Mouse (Mus musculus): ENCODE measurements around the gene Armc8. TPM values are rescaled to one million over a fixed set of nuclear protein-coding genes. Genes with fewer than 3 reads are reported as not detected.

The Armc8 gene
- total and polyA plus RNA-seq, 2 experiments = 3.8 to 12.1 TPM

DNA sequence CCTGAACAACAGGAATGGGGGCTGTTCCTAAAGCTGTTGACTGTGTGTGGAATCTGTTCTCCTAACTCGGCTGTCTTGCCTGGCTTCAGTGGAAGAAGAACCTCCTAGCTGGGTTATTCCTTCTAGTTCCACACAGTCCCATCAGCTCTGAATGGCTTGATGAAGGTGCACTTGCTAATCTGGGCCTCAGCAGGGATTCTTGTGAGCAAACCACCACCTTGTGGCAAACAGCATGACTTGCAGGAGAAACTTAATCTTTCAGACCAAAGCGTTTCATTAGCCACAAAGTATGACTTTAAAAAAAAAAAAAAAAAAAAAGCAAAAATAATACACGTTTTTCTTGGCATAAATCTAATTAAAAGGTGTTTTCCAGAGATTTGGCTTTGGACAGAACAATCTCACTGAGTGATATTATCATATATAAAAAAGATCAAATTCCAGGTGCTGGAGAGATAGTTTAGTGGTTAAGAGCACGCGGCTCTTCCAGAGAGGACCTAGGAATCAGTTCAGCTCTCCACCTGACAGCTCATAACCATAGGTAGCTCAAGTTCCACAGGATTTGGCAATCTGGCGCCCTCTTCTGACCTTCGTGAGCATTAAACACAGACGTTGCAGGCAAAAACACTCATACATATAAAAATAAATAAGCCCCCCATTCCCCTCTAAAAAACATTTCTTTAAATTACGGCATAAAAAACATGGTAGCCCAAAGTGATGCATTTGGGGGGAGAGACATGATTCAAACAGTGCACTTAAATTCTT is 118.6 kb downstream of the Armc8 start:
- H3K4me3 ChIP-seq (ENCODE audit: insufficient read depth, low read depth, low read length) = no peak overlapping the region
- H3K79me2 ChIP-seq (ENCODE audit: control insufficient read depth, insufficient read depth, low read length) = no peaks in the 10 kb centered on the region
- H3K27me3 ChIP-seq (ENCODE audit: control insufficient read depth, insufficient read depth, low read length) = no peaks in the 10 kb centered on the region
- H3K4me1 ChIP-seq (ENCODE audit: control insufficient read depth, insufficient read depth, low read length) = no peaks in the 10 kb centered on the region
- H3K27ac ChIP-seq (replicated peaks; ENCODE audit: insufficient read depth, low read depth, low read length) = no peak overlapping the region
- no peak for TF ChIP-seq POLR2A (IDR thresholded peaks at IDR 0.05; ENCODE audit: extremely low read depth, insufficient read depth, low read length)
- peak; percentile 39; the same call in 1 of the 2 replicates for TF ChIP-seq CTCF (IDR thresholded peaks at IDR 0.05; ENCODE audit: low read depth, low read length)
- peak; percentile 44 for DNase-seq (ENCODE audit: extremely low read depth, low read depth, low spot score)
- no peak overlapping the region for H3K9ac ChIP-seq (ENCODE audit: low read depth, low read length)
- 42% methylated on average over 9 of the region's 9 CpGs for WGBS
- no peaks in the 10 kb centered on the region for H3K36me3 ChIP-seq (ENCODE audit: control insufficient read depth, insufficient read depth, low read length)

DNA sequence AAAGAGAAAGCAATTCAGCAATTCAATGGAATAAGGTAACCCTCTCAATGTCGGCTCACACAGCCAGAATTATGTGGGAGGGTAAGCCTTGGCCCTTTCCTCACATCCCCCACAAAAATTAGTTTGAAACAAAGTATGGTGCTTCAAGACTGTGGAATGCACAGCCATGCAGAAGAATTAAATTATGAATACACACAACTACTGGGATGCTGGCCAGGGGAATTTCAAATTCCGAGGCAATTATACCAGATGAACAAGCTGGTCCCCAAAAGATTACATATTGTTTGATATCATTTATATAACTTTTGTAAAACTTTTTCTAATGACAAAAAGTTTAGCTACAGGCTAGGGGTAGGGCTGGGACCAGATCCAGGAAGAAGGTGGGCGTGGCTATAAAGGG is 121.4 kb downstream of the Armc8 start:
- WGBS = 79% methylated on average over 3 of the region's 3 CpGs
- H3K27ac ChIP-seq (replicated peaks; ENCODE audit: insufficient read depth, low read depth, low read length) = no peak overlapping the region
- TF ChIP-seq CTCF (IDR thresholded peaks at IDR 0.05; ENCODE audit: low read depth, low read length) = no peak
- TF ChIP-seq POLR2A (IDR thresholded peaks at IDR 0.05; ENCODE audit: extremely low read depth, insufficient read depth, low read length) = no peak
- no peaks in the 10 kb centered on the region for H3K79me2 ChIP-seq (ENCODE audit: control insufficient read depth, insufficient read depth, low read length)
- no peaks in the 10 kb centered on the region for H3K4me1 ChIP-seq (ENCODE audit: control insufficient read depth, insufficient read depth, low read length)
- H3K4me3 ChIP-seq (ENCODE audit: insufficient read depth, low read depth, low read length) = no peak overlapping the region
- H3K36me3 ChIP-seq (ENCODE audit: control insufficient read depth, insufficient read depth, low read length) = no peaks in the 10 kb centered on the region
- DNase-seq (ENCODE audit: extremely low read depth, low read depth, low spot score) = no peak
- no peaks in the 10 kb centered on the region for H3K27me3 ChIP-seq (ENCODE audit: control insufficient read depth, insufficient read depth, low read length)
- H3K9ac ChIP-seq (ENCODE audit: low read depth, low read length) = no peak overlapping the region

DNA sequence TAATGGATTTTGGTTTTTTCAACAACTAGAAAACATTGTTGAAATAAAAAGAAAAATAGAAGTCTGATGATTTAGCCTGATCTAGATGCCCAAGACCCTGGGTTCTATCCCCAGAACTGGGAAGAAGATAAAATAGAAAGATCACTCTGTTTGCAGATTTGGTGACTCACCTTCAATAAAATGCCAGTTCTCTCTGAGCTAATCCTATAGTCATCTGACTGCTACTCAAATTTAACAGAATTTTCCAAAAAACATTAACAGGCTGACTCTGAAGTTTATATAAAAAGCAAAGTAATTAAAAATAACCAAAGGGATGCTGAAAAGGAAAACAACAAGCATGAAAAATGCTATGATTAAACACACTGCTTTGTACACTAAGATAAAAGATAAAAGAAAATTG is 122.4 kb downstream of the Armc8 start:
- no peak for TF ChIP-seq POLR2A (IDR thresholded peaks at IDR 0.05; ENCODE audit: extremely low read depth, insufficient read depth, low read length)
- TF ChIP-seq CTCF (IDR thresholded peaks at IDR 0.05; ENCODE audit: low read depth, low read length) = no peak
- H3K4me3 ChIP-seq (ENCODE audit: insufficient read depth, low read depth, low read length) = no peak overlapping the region
- no peak overlapping the region for H3K27ac ChIP-seq (replicated peaks; ENCODE audit: insufficient read depth, low read depth, low read length)
- no peaks in the 10 kb centered on the region for H3K36me3 ChIP-seq (ENCODE audit: control insufficient read depth, insufficient read depth, low read length)
- H3K9ac ChIP-seq (ENCODE audit: low read depth, low read length) = no peak overlapping the region
- H3K4me1 ChIP-seq (ENCODE audit: control insufficient read depth, insufficient read depth, low read length) = no peaks in the 10 kb centered on the region
- no peaks in the 10 kb centered on the region for H3K79me2 ChIP-seq (ENCODE audit: control insufficient read depth, insufficient read depth, low read length)
- H3K27me3 ChIP-seq (ENCODE audit: control insufficient read depth, insufficient read depth, low read length) = no peaks in the 10 kb centered on the region
- DNase-seq (ENCODE audit: extremely low read depth, low read depth, low spot score) = no peak

DNA sequence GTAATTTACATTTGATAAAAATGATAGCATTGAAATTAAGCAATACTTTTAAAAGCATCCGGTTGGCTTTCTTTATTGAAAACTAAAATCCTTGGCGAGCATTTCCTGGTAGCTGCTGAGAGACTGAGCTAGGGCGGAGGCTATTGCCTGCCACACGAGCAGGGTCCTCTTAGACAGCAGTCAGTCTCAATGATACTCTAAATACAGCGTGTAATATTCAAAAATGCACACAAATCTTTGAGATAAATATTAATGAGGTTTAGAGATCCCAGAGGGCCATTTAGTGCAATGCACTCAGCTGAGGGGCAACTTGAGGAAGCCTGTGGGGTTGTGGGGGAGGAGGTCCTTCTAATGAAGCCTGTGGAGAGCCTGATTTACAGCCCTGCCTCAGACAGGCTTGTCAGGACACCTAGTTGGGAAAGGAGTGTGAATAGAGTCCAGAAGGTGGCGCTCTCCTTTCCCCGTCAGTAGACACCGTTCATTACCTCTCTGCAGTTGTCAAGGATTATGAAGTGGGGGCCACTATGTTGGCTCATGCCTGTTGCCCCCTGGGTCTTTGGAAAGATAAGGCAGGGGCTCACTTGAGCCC is 124.0 kb downstream of the Armc8 start:
- H3K36me3 ChIP-seq (ENCODE audit: control insufficient read depth, insufficient read depth, low read length) = no peaks in the 10 kb centered on the region
- H3K4me3 ChIP-seq (ENCODE audit: insufficient read depth, low read depth, low read length) = no peak overlapping the region
- no peak overlapping the region for H3K27ac ChIP-seq (replicated peaks; ENCODE audit: insufficient read depth, low read depth, low read length)
- WGBS = 40% methylated on average over 8 of the region's 8 CpGs
- TF ChIP-seq POLR2A (IDR thresholded peaks at IDR 0.05; ENCODE audit: extremely low read depth, insufficient read depth, low read length) (no peak), CTCF (IDR thresholded peaks at IDR 0.05; ENCODE audit: low read depth, low read length) (peak; percentile 37; the same call in 1 of the 2 replicates)
- no peaks in the 10 kb centered on the region for H3K4me1 ChIP-seq (ENCODE audit: control insufficient read depth, insufficient read depth, low read length)
- H3K27me3 ChIP-seq (ENCODE audit: control insufficient read depth, insufficient read depth, low read length) = no peaks in the 10 kb centered on the region
- peak; percentile 25 for DNase-seq (ENCODE audit: extremely low read depth, low read depth, low spot score)
- H3K9ac ChIP-seq (ENCODE audit: low read depth, low read length) = no peak overlapping the region
- H3K79me2 ChIP-seq (ENCODE audit: control insufficient read depth, insufficient read depth, low read length) = no peaks in the 10 kb centered on the region

DNA sequence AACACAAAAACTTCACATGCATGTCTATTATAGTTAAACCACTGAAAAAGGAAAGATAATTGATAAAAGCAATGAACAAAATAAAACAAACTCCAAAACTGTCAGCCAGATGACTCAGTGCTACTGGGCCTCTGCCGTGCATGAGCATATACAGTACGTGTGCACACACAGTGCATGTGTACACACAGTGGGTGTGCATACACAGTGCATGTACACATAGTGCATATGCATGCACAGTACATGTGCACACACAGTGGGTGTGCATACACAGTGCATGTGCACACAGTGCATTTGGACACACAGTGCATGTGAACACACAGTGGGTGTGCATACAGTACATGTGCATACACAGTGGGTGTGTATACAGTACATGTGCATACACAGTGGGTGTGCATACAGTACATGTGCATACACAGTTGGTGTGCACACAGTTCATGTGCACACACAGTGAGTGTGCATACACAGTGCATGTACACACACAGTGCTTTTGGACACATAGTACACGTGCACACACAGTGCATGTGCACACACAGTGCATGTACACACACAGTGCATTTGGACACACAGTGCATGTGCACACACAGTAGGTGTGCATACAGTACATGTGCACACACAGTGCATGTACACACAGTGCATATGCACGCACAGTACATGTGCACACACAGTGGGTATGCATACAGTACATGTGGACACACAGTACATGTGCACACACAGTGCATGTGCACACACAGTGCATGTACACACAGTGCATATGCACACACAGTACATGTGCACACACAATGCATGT is 126.9 kb downstream of the Armc8 start:
- no peak for TF ChIP-seq POLR2A (IDR thresholded peaks at IDR 0.05; ENCODE audit: extremely low read depth, insufficient read depth, low read length)
- TF ChIP-seq CTCF (IDR thresholded peaks at IDR 0.05; ENCODE audit: low read depth, low read length) = no peak
- Histone ChIP-seq H3K79me2 (ENCODE audit: control insufficient read depth, insufficient read depth, low read length) (no peaks in the 10 kb centered on the region), H3K36me3 (ENCODE audit: control insufficient read depth, insufficient read depth, low read length) (no peaks in the 10 kb centered on the region), H3K9ac (ENCODE audit: low read depth, low read length) (no peak overlapping the region), H3K4me3 (ENCODE audit: insufficient read depth, low read depth, low read length) (no peak overlapping the region), H3K27ac (replicated peaks; ENCODE audit: insufficient read depth, low read depth, low read length) (no peak overlapping the region), H3K4me1 (ENCODE audit: control insufficient read depth, insufficient read depth, low read length) (peaks cover 2% of the 10 kb centered on the region; the same call in 1 of the 2 replicates), H3K27me3 (ENCODE audit: control insufficient read depth, insufficient read depth, low read length) (no peaks in the 10 kb centered on the region)
- no peak for DNase-seq (ENCODE audit: extremely low read depth, low read depth, low spot score)
- WGBS = 95% methylated on average over 4 of the region's 4 CpGs

All from liver, adult 2 months (tissue).